Mouse (Mus musculus) heart, embryonic 16.5 days (tissue): Measurements from ENCODE around the gene Eif1b. TPM values are rescaled to one million over a fixed set of nuclear protein-coding genes. Genes with fewer than 3 reads are reported as not detected.

ENCODE experiments used
- ATAC-seq: fragments of 200-750 bp; cut with Nextera tagmentation; replicated peaks from 2 replicates; pipeline ENCODE4 v1.8.0; 2017; ENCODE audit warnings: moderate number of reproducible peaks; ENCODE audit not compliant: insufficient read depth, low FRiP score; ENCODE audit errors: extremely low read depth
- H3K27ac ChIP-seq: fragments of 300-500 bp; sonication (generic); 2 replicates; pipeline ENCODE4 v1.5.1; 2014; ENCODE audit warnings: mild to moderate bottlenecking, low read length, control low read depth, moderate library complexity
- H3K27me3 ChIP-seq: fragments of 300-500 bp; sonication (generic); 2 replicates; pipeline ENCODE4 v1.6.1; 2014; ENCODE audit warnings: low read length, mixed read lengths; ENCODE audit not compliant: control insufficient read depth, insufficient read depth
- H3K36me3 ChIP-seq: fragments of 300-500 bp; sonication (generic); 2 replicates; pipeline ENCODE4 v1.6.1; 2014; ENCODE audit not compliant: control insufficient read depth, insufficient read depth
- H3K4me1 ChIP-seq: fragments of 300-500 bp; sonication (generic); 2 replicates; pipeline ENCODE4 v1.6.1; 2014; ENCODE audit warnings: low read length, mixed read lengths; ENCODE audit not compliant: control insufficient read depth, insufficient read depth
- H3K4me2 ChIP-seq: fragments of 300-500 bp; sonication (generic); 2 replicates; pipeline ENCODE4 v1.6.1; 2014; ENCODE audit warnings: low read depth, mild to moderate bottlenecking, control low read depth, low read length
- H3K4me3 ChIP-seq: fragments of 300-500 bp; sonication (generic); 2 replicates; pipeline ENCODE4 v1.5.1; 2014; ENCODE audit warnings: mild to moderate bottlenecking, control low read depth, low read length
- H3K9ac ChIP-seq: fragments of 300-500 bp; sonication (generic); 2 replicates; pipeline ENCODE4 v1.6.1; 2014; ENCODE audit warnings: low read length, control low read depth
- H3K9me3 ChIP-seq: fragments of 300-500 bp; sonication (generic); replicated peaks from 2 replicates; pipeline ENCODE4 v1.6.1; 2016; ENCODE audit warnings: low read length; ENCODE audit not compliant: control insufficient read depth
- WGBS: fragments of 180-500 bp; shearing (Covaris S2); extraction: QIAGEN DNeasy Blood & Tissue Kit; methylation state at CpG from one replicate; pipeline ENCODE4 v1.1.7; 2014; 5-methylcytosine and 5-hydroxymethylcytosine counted together
- polyA plus RNA-seq: library from polyadenylated mRNA; unstranded; fragments of >200 nt; fragmentation: Nextera tagmentation; extraction: Ambion mirVana; gene quantifications from 2 replicates; pipeline ENCODE4 v1.2.1, GENCODE M21; 2015

Gene Eif1b
- polyA plus RNA-seq, 1 experiment from 2014 or later, result 140 TPM

- Histone ChIP-seq H3K27ac (no peak overlapping the region), H3K4me2 (no peak overlapping the region), H3K4me3 (no peak overlapping the region), H3K9me3 (peaks cover 4% of the 10 kb centered on the region), H3K36me3 (no peaks in the 10 kb centered on the region), H3K9ac (no peak overlapping the region), H3K27me3 (no peaks in the 10 kb centered on the region), H3K4me1 (no peaks in the 10 kb centered on the region)
- no peak for ATAC-seq
- WGBS, result 71% methylated on average over 3 of the region's 3 CpGs
Measured at GRCm38 (mm10) chr9:120511781-120512180, 19.7 kb downstream of the Eif1b start.

GRCm38 (mm10) chr9:120516720-120517119 lies 24.7 kb downstream of the Eif1b start:
- no peaks in the 10 kb centered on the region for H3K27me3 ChIP-seq
- no peak overlapping the region for H3K9ac ChIP-seq
- no peaks in the 10 kb centered on the region for H3K4me1 ChIP-seq
- no peaks in the 10 kb centered on the region for H3K36me3 ChIP-seq
- WGBS, result 53% methylated on average over 8 of the region's 8 CpGs
- H3K9me3 ChIP-seq, result no peaks in the 10 kb centered on the region; the same call in none of the 2 replicates
- H3K27ac ChIP-seq, result no peak overlapping the region
- no peak overlapping the region for H3K4me3 ChIP-seq
- H3K4me2 ChIP-seq, result no peak overlapping the region
- no peak for ATAC-seq

GRCm38 (mm10) chr9:120518946-120519345 lies 26.9 kb downstream of the Eif1b start:
- no peak for ATAC-seq
- Histone ChIP-seq H3K4me2 (no peak overlapping the region), H3K4me3 (no peak overlapping the region), H3K9ac (no peak overlapping the region), H3K4me1 (no peaks in the 10 kb centered on the region), H3K36me3 (no peaks in the 10 kb centered on the region), H3K9me3 (no peaks in the 10 kb centered on the region; the same call in 1 of the 2 replicates), H3K27me3 (no peaks in the 10 kb centered on the region), H3K27ac (no peak overlapping the region)
- WGBS, result 73% methylated on average over 3 of the region's 3 CpGs

- no peaks in the 10 kb centered on the region for H3K27me3 ChIP-seq
- no peak overlapping the region for H3K27ac ChIP-seq
- no peaks in the 10 kb centered on the region for H3K36me3 ChIP-seq
- no peak overlapping the region for H3K9ac ChIP-seq
- ATAC-seq, result no peak
- H3K4me3 ChIP-seq, result no peak overlapping the region
- no peak overlapping the region for H3K4me2 ChIP-seq
- H3K9me3 ChIP-seq, result no peaks in the 10 kb centered on the region; the same call in 1 of the 2 replicates
- WGBS, result 55% methylated on average over 19 of the region's 19 CpGs
- H3K4me1 ChIP-seq, result no peaks in the 10 kb centered on the region
Measured at GRCm38 (mm10) chr9:120519469-120520125, 27.6 kb downstream of the Eif1b start.

GRCm38 (mm10) chr9:120521161-120521560 lies 29.1 kb downstream of the Eif1b start:
- no peaks in the 10 kb centered on the region for H3K27me3 ChIP-seq
- no peak overlapping the region for H3K27ac ChIP-seq
- H3K9me3 ChIP-seq, result no peaks in the 10 kb centered on the region; the same call in 1 of the 2 replicates
- H3K4me2 ChIP-seq, result no peak overlapping the region
- 67% methylated on average over 1 of the region's 1 CpGs for WGBS
- no peak overlapping the region for H3K9ac ChIP-seq
- no peak overlapping the region for H3K4me3 ChIP-seq
- no peaks in the 10 kb centered on the region for H3K4me1 ChIP-seq
- no peaks in the 10 kb centered on the region for H3K36me3 ChIP-seq
- no peak for ATAC-seq

GRCm38 (mm10) chr9:120527270-120527669 lies 35.2 kb downstream of the Eif1b start:
- no peaks in the 10 kb centered on the region for H3K4me1 ChIP-seq
- WGBS, result 76% methylated on average over 4 of the region's 4 CpGs

GRCm38 (mm10) chr9:120527919-120528318 lies 35.9 kb downstream of the Eif1b start:
- Histone ChIP-seq H3K9me3 (no peaks in the 10 kb centered on the region), H3K36me3 (no peaks in the 10 kb centered on the region), H3K27ac (no peak overlapping the region), H3K4me2 (no peak overlapping the region), H3K27me3 (no peaks in the 10 kb centered on the region), H3K4me3 (no peak overlapping the region), H3K4me1 (no peaks in the 10 kb centered on the region), H3K9ac (no peak overlapping the region)
- no peak for ATAC-seq
- WGBS, result 83% methylated on average over 8 of the region's 8 CpGs

More at GRCm38 (mm10) chr9:120527270-120527669, 35.2 kb downstream of the Eif1b start:
- H3K27me3 ChIP-seq, result no peaks in the 10 kb centered on the region
- H3K4me2 ChIP-seq, result no peak overlapping the region
- H3K9me3 ChIP-seq, result no peaks in the 10 kb centered on the region
- no peak overlapping the region for H3K4me3 ChIP-seq
- no peak for ATAC-seq
- H3K9ac ChIP-seq, result no peak overlapping the region
- no peak overlapping the region for H3K27ac ChIP-seq
- no peaks in the 10 kb centered on the region for H3K36me3 ChIP-seq

GRCm38 (mm10) chr9:120528815-120529510 lies 36.9 kb downstream of the Eif1b start:
- H3K27ac ChIP-seq, result no peak overlapping the region
- 78% methylated on average over 17 of the region's 17 CpGs for WGBS
- no peaks in the 10 kb centered on the region for H3K27me3 ChIP-seq
- ATAC-seq, result no peak
- H3K9ac ChIP-seq, result no peak overlapping the region
- H3K9me3 ChIP-seq, result 0 out of 2 replicates have a peak, but pooled peaks cover 3% of the 10 kb centered on the region
- H3K36me3 ChIP-seq, result no peaks in the 10 kb centered on the region
- H3K4me2 ChIP-seq, result no peak overlapping the region
- no peak overlapping the region for H3K4me3 ChIP-seq
- H3K4me1 ChIP-seq, result no peaks in the 10 kb centered on the region

- no peaks in the 10 kb centered on the region for H3K36me3 ChIP-seq
- no peaks in the 10 kb centered on the region for H3K4me1 ChIP-seq
- no peak overlapping the region for H3K27ac ChIP-seq
- H3K27me3 ChIP-seq, result no peaks in the 10 kb centered on the region
- no peak overlapping the region for H3K4me3 ChIP-seq
- no peak overlapping the region for H3K4me2 ChIP-seq
- 79% methylated on average over 5 of the region's 5 CpGs for WGBS
- H3K9ac ChIP-seq, result no peak overlapping the region
- 0 out of 2 replicates have a peak, but pooled peaks cover 3% of the 10 kb centered on the region for H3K9me3 ChIP-seq
- no peak for ATAC-seq
Measured at GRCm38 (mm10) chr9:120530471-120530870, 38.4 kb downstream of the Eif1b start.
